Mouse (Mus musculus): Measurements from ENCODE around the gene Duxbl1.
"Not testable (repeated sequence)": the region's sequence is repeated elsewhere in the genome, so short reads cannot be mapped to it uniquely, and the experiment has no call there.

The Duxbl1 gene

GRCm38 (mm10) chr14:25978371-25979241 lies at the start of gene Duxbl1:
TSS of gene Duxbl1 (plus strand) at chr14:25978577.
- not testable (repeated sequence) for DNase-seq (ENCODE audit: low read depth)

- not testable (repeated sequence) for DNase-seq (ENCODE audit: low read depth)
Observed at GRCm38 (mm10) chr14:25936867-25937630, 41.3 kb upstream of the Duxbl1 start.

- not testable (repeated sequence) for DNase-seq (ENCODE audit: low read depth)
Observed at GRCm38 (mm10) chr14:25938004-25938403, 40.4 kb upstream of the Duxbl1 start, which contains the start of gene Cphx1. TSS of gene Cphx1 (plus strand) at chr14:25938304.

- DNase-seq (ENCODE audit: low read depth), result not testable (repeated sequence)
Observed at GRCm38 (mm10) chr14:25957861-25958260, 20.5 kb upstream of the Duxbl1 start.

GRCm38 (mm10) chr14:25979242-25979941 lies 1.0 kb downstream of the Duxbl1 start:
- not testable (repeated sequence) for DNase-seq (ENCODE audit: low read depth)

DNA sequence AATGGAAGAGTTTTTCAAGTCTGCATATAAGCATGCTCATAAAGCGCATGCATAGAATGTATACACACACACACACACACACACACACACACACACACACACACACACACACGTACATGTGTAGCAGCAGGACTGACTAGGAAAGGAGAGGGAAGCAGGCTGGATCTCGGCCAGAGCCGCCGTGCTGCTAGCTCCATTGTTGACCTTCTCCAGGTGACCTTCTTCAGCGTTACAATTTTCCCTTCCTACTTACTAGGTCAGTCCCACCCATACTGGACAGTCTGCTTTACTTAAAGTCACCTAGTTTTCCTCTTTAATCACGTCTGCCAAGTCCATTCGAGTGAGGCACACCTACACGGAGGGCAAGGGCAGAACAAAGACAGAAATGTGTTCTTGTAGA lies 3.5 kb downstream of the Duxbl1 start:
- not testable (repeated sequence) for DNase-seq (ENCODE audit: low read depth)

GRCm38 (mm10) chr14:26007462-26007861 lies 29.1 kb downstream of the Duxbl1 start:
- not testable (repeated sequence) for DNase-seq (ENCODE audit: low read depth)

- not testable (repeated sequence) for DNase-seq (ENCODE audit: low read depth)
Observed at GRCm38 (mm10) chr14:26016414-26016813, 38.0 kb downstream of the Duxbl1 start.

DNA sequence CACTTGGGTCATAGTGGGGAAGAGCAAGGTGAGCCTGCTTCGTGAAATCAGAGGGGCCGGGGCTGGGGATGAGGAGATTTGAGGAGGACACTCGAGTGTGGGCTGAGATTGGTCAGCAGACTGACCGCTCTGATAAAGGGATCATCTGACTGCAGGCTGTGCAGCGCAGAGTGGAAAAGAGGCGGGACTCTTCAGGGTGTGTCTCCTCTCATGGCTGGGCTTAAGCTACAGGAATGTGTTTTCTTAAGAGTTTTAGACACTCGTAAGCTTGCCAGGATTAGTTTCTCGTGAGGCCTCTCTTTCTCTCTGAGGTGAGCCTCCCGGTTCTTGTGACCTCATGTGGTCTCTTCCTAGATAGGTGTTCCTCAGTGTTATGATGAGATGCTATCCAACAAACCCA lies 43.2 kb downstream of the Duxbl1 start:
- DNase-seq (ENCODE audit: low read depth), result not testable (repeated sequence)

DNA sequence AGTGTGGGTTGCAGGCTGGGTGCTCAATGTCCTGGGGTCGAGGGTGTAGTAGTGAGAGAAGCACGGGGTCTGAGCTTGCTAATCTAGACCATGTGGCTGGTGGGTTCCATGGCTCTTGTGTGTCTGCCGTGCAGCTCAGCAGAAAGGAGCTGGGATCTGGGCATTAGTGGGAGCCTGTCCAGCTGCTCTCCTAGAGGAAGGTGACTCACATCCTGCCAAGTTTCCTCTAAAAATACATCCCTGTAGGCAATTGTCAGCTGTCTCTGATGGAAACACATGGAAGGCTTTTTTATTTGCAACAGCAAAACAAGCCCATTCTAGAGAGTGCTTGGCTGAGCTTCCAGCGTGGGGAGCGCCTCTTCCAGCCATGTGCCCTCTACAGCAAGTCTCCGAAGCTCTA lies 44.5 kb downstream of the Duxbl1 start:
- not testable (repeated sequence) for DNase-seq (ENCODE audit: low read depth)

GRCm38 (mm10) chr14:26025653-26026052 lies 47.3 kb downstream of the Duxbl1 start:
- DNase-seq (ENCODE audit: low read depth), result not testable (repeated sequence)

- not testable (repeated sequence) for DNase-seq (ENCODE audit: low read depth)
Observed at GRCm38 (mm10) chr14:26034364-26034763, 56.0 kb downstream of the Duxbl1 start.

DNA sequence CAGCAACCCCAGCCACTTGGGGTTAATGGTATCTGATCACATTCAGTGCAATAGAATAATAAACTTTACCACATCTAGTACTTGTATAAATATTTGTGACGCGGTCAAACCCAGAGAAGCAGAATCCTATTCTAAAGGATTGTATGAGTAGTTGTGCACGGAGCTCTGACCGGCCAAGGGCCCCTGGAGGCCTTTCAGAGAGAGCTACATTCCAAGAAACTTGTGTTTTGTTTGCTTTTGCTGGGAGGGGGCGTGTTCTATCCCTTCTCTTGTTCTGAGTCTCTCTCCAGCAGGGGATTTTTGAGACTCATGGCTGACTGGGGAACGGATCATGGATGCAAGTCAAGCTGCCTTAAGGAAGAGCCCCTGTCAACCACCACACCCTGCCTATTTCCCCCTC lies 57.1 kb downstream of the Duxbl1 start:
- DNase-seq (ENCODE audit: low read depth), result not testable (repeated sequence)

Measured in naive thymus-derived CD4-positive, alpha-beta T cell, adult 2 months (primary cell).